Mouse (Mus musculus): ENCODE data around the gene Atf7ip. TPM values are rescaled to one million over a fixed set of nuclear protein-coding genes. Genes with fewer than 3 reads are reported as not detected.
A peak's percentile ranks its signal among the peaks of the same experiment; 100 is the strongest.

Gene Atf7ip
- polyA plus RNA-seq, 2 experiments = 35.7 to 38.4 TPM

GRCm38 (mm10) chr6:136532535-136533291 lies 26.7 kb downstream of the Atf7ip start:
- peak; percentile 95 for DNase-seq (ENCODE audit: low spot score)
- peak overlapping the region; percentile 34 for H3K4me2 ChIP-seq (replicated peaks; ENCODE audit: low read depth, low read length, severe bottlenecking)
- no peak overlapping the region for H3K9ac ChIP-seq (ENCODE audit: low read depth, low read length, severe bottlenecking)
- H3K4me3 ChIP-seq (replicated peaks; ENCODE audit: low read length) = peak overlapping the region; percentile 22
- H3K4me1 ChIP-seq (ENCODE audit: control insufficient read depth, insufficient read depth, low read length) = peaks cover 20% of the 10 kb centered on the region
- 21% methylated on average over 7 of the region's 7 CpGs for WGBS
- peaks cover 13% of the 10 kb centered on the region for H3K36me3 ChIP-seq (ENCODE audit: control insufficient read depth, insufficient read depth, low read length)
- peak; percentile 89 for ATAC-seq (ENCODE audit: low FRiP score, low read depth)
- peak overlapping the region; percentile 75 for H3K27ac ChIP-seq (replicated peaks; ENCODE audit: low read depth, low read length)
- TF ChIP-seq POLR2A (IDR thresholded peaks at IDR 0.05; ENCODE audit: borderline replicate concordance, extremely low read depth, insufficient read depth, insufficient read length) = no peak
- no peaks in the 10 kb centered on the region for H3K27me3 ChIP-seq (ENCODE audit: control insufficient read depth, insufficient read depth, low read length)
- no peaks in the 10 kb centered on the region for H3K9me3 ChIP-seq (ENCODE audit: control insufficient read depth, low read length)

GRCm38 (mm10) chr6:136533804-136534203 lies 27.8 kb downstream of the Atf7ip start:
- TF ChIP-seq POLR2A (IDR thresholded peaks at IDR 0.05; ENCODE audit: borderline replicate concordance, extremely low read depth, insufficient read depth, insufficient read length) = no peak
- no peaks in the 10 kb centered on the region for H3K9me3 ChIP-seq (ENCODE audit: control insufficient read depth, low read length)
- 80% methylated on average over 4 of the region's 4 CpGs for WGBS
- peaks cover 20% of the 10 kb centered on the region for H3K4me1 ChIP-seq (ENCODE audit: control insufficient read depth, insufficient read depth, low read length)
- H3K36me3 ChIP-seq (ENCODE audit: control insufficient read depth, insufficient read depth, low read length) = peaks cover 12% of the 10 kb centered on the region
- H3K4me2 ChIP-seq (replicated peaks; ENCODE audit: low read depth, low read length, severe bottlenecking) = no peak overlapping the region
- no peak for ATAC-seq (ENCODE audit: low FRiP score, low read depth)
- no peak for DNase-seq (ENCODE audit: low spot score)
- no peak overlapping the region for H3K4me3 ChIP-seq (replicated peaks; ENCODE audit: low read length)
- H3K9ac ChIP-seq (ENCODE audit: low read depth, low read length, severe bottlenecking) = no peak overlapping the region
- no peaks in the 10 kb centered on the region for H3K27me3 ChIP-seq (ENCODE audit: control insufficient read depth, insufficient read depth, low read length)
- no peak overlapping the region for H3K27ac ChIP-seq (replicated peaks; ENCODE audit: low read depth, low read length)

GRCm38 (mm10) chr6:136534444-136534843 lies 28.5 kb downstream of the Atf7ip start:
- Histone ChIP-seq H3K9me3 (ENCODE audit: control insufficient read depth, low read length) (0 out of 2 replicates have a peak, but pooled peaks cover under 1% of the 10 kb centered on the region), H3K4me2 (replicated peaks; ENCODE audit: low read depth, low read length, severe bottlenecking) (no peak overlapping the region), H3K4me1 (ENCODE audit: control insufficient read depth, insufficient read depth, low read length) (peaks cover 18% of the 10 kb centered on the region), H3K27me3 (ENCODE audit: control insufficient read depth, insufficient read depth, low read length) (no peaks in the 10 kb centered on the region), H3K9ac (ENCODE audit: low read depth, low read length, severe bottlenecking) (no peak overlapping the region), H3K4me3 (replicated peaks; ENCODE audit: low read length) (no peak overlapping the region), H3K36me3 (ENCODE audit: control insufficient read depth, insufficient read depth, low read length) (peaks cover 12% of the 10 kb centered on the region), H3K27ac (replicated peaks; ENCODE audit: low read depth, low read length) (no peak overlapping the region)
- ATAC-seq (ENCODE audit: low FRiP score, low read depth) (no peak), DNase-seq (ENCODE audit: low spot score) (no peak)
- no peak for TF ChIP-seq POLR2A (IDR thresholded peaks at IDR 0.05; ENCODE audit: borderline replicate concordance, extremely low read depth, insufficient read depth, insufficient read length)
- WGBS = 54% methylated on average over 3 of the region's 3 CpGs

GRCm38 (mm10) chr6:136535176-136535575 lies 29.2 kb downstream of the Atf7ip start:
- no peak for TF ChIP-seq POLR2A (IDR thresholded peaks at IDR 0.05; ENCODE audit: borderline replicate concordance, extremely low read depth, insufficient read depth, insufficient read length)
- H3K4me2 ChIP-seq (replicated peaks; ENCODE audit: low read depth, low read length, severe bottlenecking) = no peak overlapping the region
- WGBS = 56% methylated on average over 5 of the region's 5 CpGs

GRCm38 (mm10) chr6:136536121-136536520 lies 30.2 kb downstream of the Atf7ip start:
- Histone ChIP-seq H3K36me3 (ENCODE audit: control insufficient read depth, insufficient read depth, low read length) (peaks cover 16% of the 10 kb centered on the region), H3K4me2 (replicated peaks; ENCODE audit: low read depth, low read length, severe bottlenecking) (no peak overlapping the region), H3K9ac (ENCODE audit: low read depth, low read length, severe bottlenecking) (no peak overlapping the region), H3K4me1 (ENCODE audit: control insufficient read depth, insufficient read depth, low read length) (peaks cover 18% of the 10 kb centered on the region), H3K27ac (replicated peaks; ENCODE audit: low read depth, low read length) (no peak overlapping the region), H3K4me3 (replicated peaks; ENCODE audit: low read length) (no peak overlapping the region), H3K9me3 (ENCODE audit: control insufficient read depth, low read length) (peaks cover 7% of the 10 kb centered on the region; the same call in 1 of the 2 replicates), H3K27me3 (ENCODE audit: control insufficient read depth, insufficient read depth, low read length) (no peaks in the 10 kb centered on the region)
- no peak for TF ChIP-seq POLR2A (IDR thresholded peaks at IDR 0.05; ENCODE audit: borderline replicate concordance, extremely low read depth, insufficient read depth, insufficient read length)
- no peak for ATAC-seq (ENCODE audit: low FRiP score, low read depth)
- no peak for DNase-seq (ENCODE audit: low spot score)
- WGBS = 71% methylated on average over 5 of the region's 5 CpGs

More at GRCm38 (mm10) chr6:136535176-136535575, 29.2 kb downstream of the Atf7ip start:
- peaks cover 15% of the 10 kb centered on the region for H3K36me3 ChIP-seq (ENCODE audit: control insufficient read depth, insufficient read depth, low read length)
- no peak for DNase-seq (ENCODE audit: low spot score)
- ATAC-seq (ENCODE audit: low FRiP score, low read depth) = no peak
- H3K27me3 ChIP-seq (ENCODE audit: control insufficient read depth, insufficient read depth, low read length) = no peaks in the 10 kb centered on the region
- no peak overlapping the region; the same call in 1 of the 2 replicates for H3K27ac ChIP-seq (replicated peaks; ENCODE audit: low read depth, low read length)
- no peak overlapping the region for H3K4me3 ChIP-seq (replicated peaks; ENCODE audit: low read length)
- H3K4me1 ChIP-seq (ENCODE audit: control insufficient read depth, insufficient read depth, low read length) = peaks cover 18% of the 10 kb centered on the region
- no peak overlapping the region for H3K9ac ChIP-seq (ENCODE audit: low read depth, low read length, severe bottlenecking)
- peaks cover 7% of the 10 kb centered on the region; the same call in 1 of the 2 replicates for H3K9me3 ChIP-seq (ENCODE audit: control insufficient read depth, low read length)
